Mouse (Mus musculus) c-Kit-positive CD71-positive TER-119-negative erythroid progenitor cells, embryonic 14.5 days (primary cell): ENCODE results near the gene Sfxn3.
A peak's percentile ranks its signal among the peaks of the same experiment; 100 is the strongest.
"Not testable (repeated sequence)": the region's sequence is repeated elsewhere in the genome, so short reads cannot be mapped to it uniquely, and the experiment has no call there.

Source experiments
- DNase-seq: peaks from one replicate; pipeline ENCODE4 v3.0.0-alpha.2; 2013; ENCODE audit warnings: low read depth

Sfxn3 gene

GRCm38 (mm10) chr19:45018351-45018831 lies 28.9 kb upstream of the Sfxn3 start:
- DNase-seq, result no peak

- DNase-seq, result no peak
Measured at GRCm38 (mm10) chr19:45020348-45020747, 27.0 kb upstream of the Sfxn3 start.

- no peak for DNase-seq
Measured at GRCm38 (mm10) chr19:45021362-45021761, 25.9 kb upstream of the Sfxn3 start.

GRCm38 (mm10) chr19:45023993-45024392 lies 23.3 kb upstream of the Sfxn3 start:
- no peak for DNase-seq

GRCm38 (mm10) chr19:45024775-45025174 lies 22.5 kb upstream of the Sfxn3 start:
- no peak for DNase-seq

- no peak for DNase-seq
Measured at GRCm38 (mm10) chr19:45025937-45026568, 21.2 kb upstream of the Sfxn3 start.

- DNase-seq, result no peak
Measured at GRCm38 (mm10) chr19:45026958-45027670, 20.2 kb upstream of the Sfxn3 start.

GRCm38 (mm10) chr19:45027848-45028247 lies 19.5 kb upstream of the Sfxn3 start:
- DNase-seq, result no peak

GRCm38 (mm10) chr19:45028746-45029145 lies 18.6 kb upstream of the Sfxn3 start:
- no peak for DNase-seq

- DNase-seq, result no peak
Measured at GRCm38 (mm10) chr19:45029571-45029970, 17.7 kb upstream of the Sfxn3 start.

- DNase-seq, result no peak
Measured at GRCm38 (mm10) chr19:45030111-45030510, 17.2 kb upstream of the Sfxn3 start.

GRCm38 (mm10) chr19:45030746-45031693 lies 16.3 kb upstream of the Sfxn3 start:
- DNase-seq, result peak; percentile 83

- DNase-seq, result no peak
Measured at GRCm38 (mm10) chr19:45031780-45032179, 15.5 kb upstream of the Sfxn3 start.

- DNase-seq, result no peak
Measured at GRCm38 (mm10) chr19:45032570-45033332, 14.6 kb upstream of the Sfxn3 start.

GRCm38 (mm10) chr19:45036867-45037266 lies 10.4 kb upstream of the Sfxn3 start:
- no peak for DNase-seq

GRCm38 (mm10) chr19:45038198-45038597 lies 9.1 kb upstream of the Sfxn3 start:
- DNase-seq, result not testable (repeated sequence)

GRCm38 (mm10) chr19:45040214-45040613 lies 7.1 kb upstream of the Sfxn3 start:
- no peak for DNase-seq

GRCm38 (mm10) chr19:45044389-45044927 lies 2.8 kb upstream of the Sfxn3 start:
- DNase-seq, result no peak

- DNase-seq, result no peak
Measured at GRCm38 (mm10) chr19:45045236-45045635, 2.1 kb upstream of the Sfxn3 start.

- DNase-seq, result no peak
Measured at GRCm38 (mm10) chr19:45045651-45046050, 1.7 kb upstream of the Sfxn3 start, which contains the start of gene Pdzd7. Pdzd7 (minus strand) TSS chr19:45045717.
